Mouse (Mus musculus) thymus, postnatal 0 days (tissue): Measurements from ENCODE around the gene Spata3. TPM values are rescaled to one million over a fixed set of nuclear protein-coding genes. Genes with fewer than 3 reads are reported as not detected.

ENCODE experiments used
- polyA plus RNA-seq: library from polyadenylated mRNA; unstranded; fragments of >200 nt; fragmentation: Nextera tagmentation; extraction: Ambion mirVana; gene quantifications from 2 replicates; pipeline ENCODE4 v1.2.1, GENCODE M21; 2015

Gene Spata3
- polyA plus RNA-seq, 1 experiment from 2014 or later: not detected

Other genes starting within 250 kb of the Spata3 start
- gene A630001G21Rik, start 238.2 kb upstream of the Spata3 start, polyA plus RNA-seq: 18.0 and 20.3 TPM in 2 replicates
- 41.1 and 49.2 TPM in 2 replicates for gene Cab39, start 223.4 kb upstream of the Spata3 start, polyA plus RNA-seq
- 178 and 184 TPM in 2 replicates for gene Itm2c, start 122.5 kb upstream of the Spata3 start, polyA plus RNA-seq
- 2.6 and 3.1 TPM in 2 replicates for gene 4933407L21Rik, start 88.3 kb upstream of the Spata3 start, polyA plus RNA-seq
- gene Gpr55, start 55.8 kb upstream of the Spata3 start, polyA plus RNA-seq: 0.39 and 0.58 TPM in 2 replicates
- gene 2810459M11Rik, start 29.0 kb downstream of the Spata3 start, polyA plus RNA-seq: 0.14 and 0.15 TPM in 2 replicates
- gene Psmd1, start 47.6 kb downstream of the Spata3 start, polyA plus RNA-seq: 125 and 128 TPM in 2 replicates
- gene Htr2b, start 95.2 kb downstream of the Spata3 start, polyA plus RNA-seq: 0.13 and 0.19 TPM in 2 replicates
- 0.34 and 0.45 TPM in 2 replicates for gene Gm21972, start 116.8 kb downstream of the Spata3 start, polyA plus RNA-seq
- 9.7 and 10.3 TPM in 2 replicates for gene Armc9, start 138.0 kb downstream of the Spata3 start, polyA plus RNA-seq